Mouse (Mus musculus) colon, adult 2 months (tissue): ENCODE measurements around the gene Tmem9b. TPM values are rescaled to one million over a fixed set of nuclear protein-coding genes. Genes with fewer than 3 reads are reported as not detected.

ENCODE experiments used
- polyA plus RNA-seq: library from polyadenylated mRNA; depleted of rRNA; stranded (reverse); fragments of >200 nt; gene quantifications from 2 replicates; pipeline ENCODE4 v1.2.3, GENCODE M21; 2012; rRNA removed

The Tmem9b gene
- polyA plus RNA-seq = 42.9 and 54.3 TPM in 2 replicates

DNA sequence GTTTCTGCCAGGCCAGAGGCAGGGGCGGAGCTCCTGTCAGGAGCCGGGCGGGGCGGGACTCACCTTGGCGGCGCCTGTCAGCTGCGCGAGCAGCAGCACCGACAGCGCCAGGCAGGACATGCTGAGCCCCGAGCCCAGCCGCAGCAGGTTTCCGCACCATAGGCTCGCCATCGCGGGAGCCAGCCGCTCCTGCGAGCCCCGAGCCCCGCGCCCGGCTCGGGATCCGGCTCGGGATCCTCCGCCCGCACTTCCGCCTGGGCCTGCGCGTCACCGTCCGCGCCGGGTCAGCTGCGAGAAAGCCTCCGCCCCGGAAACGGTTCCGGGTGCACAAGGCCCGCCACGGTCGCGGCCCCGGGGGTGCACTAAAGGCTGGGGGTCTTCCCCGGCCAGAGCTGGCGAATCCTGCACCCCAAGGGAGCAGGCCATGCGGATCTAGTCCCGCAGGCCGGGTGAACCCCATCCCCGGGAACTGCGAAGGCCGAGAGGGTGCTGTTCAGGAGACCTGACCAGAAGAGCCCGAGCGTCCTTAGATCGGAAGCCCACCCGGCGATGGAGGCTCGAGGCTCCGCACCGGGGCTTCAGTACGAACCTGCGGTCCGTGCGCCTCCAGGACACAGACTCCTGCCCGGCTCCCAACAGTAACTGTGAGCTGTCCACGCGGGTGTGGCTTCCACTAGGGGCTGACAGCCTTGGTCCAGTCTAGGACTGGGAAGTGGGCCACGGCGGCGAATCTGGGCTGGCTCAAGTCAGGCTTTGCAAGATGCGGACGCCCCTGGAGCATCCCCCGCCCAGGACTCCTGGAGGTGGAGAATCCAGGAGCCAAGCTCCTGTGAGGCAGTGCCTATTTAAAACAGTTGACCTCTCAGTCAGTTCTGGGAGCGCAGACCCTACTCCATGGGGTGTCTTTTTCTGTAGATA lies at the start of gene Tmem9b:
TSS of gene Tmem9b (minus strand) at position 868 of the 918 bp plus-strand sequence.

GRCm38 (mm10) chr7:109781470-109782203 lies 29.0 kb upstream of the Tmem9b start, which contains the start of gene Nrip3:
Gene Nrip3, minus strand, starts transcription at chr7:109782025.

GRCm38 (mm10) chr7:109731626-109732025 lies 21.0 kb downstream of the Tmem9b start, which contains the start of gene Ascl3:
Gene Ascl3, minus strand, starts transcription at chr7:109731726.

DNA sequence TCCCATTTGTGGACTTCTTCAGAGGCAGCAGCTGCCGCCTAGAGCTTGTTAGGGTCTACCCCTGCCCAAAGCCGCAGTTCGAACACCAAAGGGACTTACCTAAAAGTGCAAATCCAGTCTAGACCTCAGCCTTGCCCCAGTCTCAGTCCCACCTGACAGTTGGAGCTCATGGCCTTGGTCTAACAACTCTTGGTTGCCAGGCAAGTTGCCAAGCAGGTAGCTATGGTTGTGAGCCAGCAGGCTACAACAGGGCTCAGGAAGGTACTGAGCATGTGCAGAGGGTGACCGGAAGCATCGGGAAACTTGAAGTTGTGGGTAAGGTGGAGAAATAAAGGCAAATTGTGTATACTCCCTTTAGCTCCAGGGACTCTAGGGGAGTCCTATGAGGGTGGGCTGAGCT lies 29.0 kb downstream of the Tmem9b start, which contains the start of gene BC051019:
TSS of gene BC051019 (minus strand) at position 154 of the 400 bp plus-strand sequence.

GRCm38 (mm10) chr7:109703190-109704015 lies 49.3 kb downstream of the Tmem9b start, which contains the start of the genes St5 and Akip1:
Gene St5, minus strand, starts transcription at chr7:109703605.
Gene Akip1, plus strand, starts transcription at chr7:109703690.

Other genes with a start within 250 kb of the Tmem9b start
- 0.07 TPM in 2 replicates for gene Trim66, start 244.7 kb downstream of the Tmem9b start, polyA plus RNA-seq
- gene Rpl27a, start 233.7 kb downstream of the Tmem9b start, polyA plus RNA-seq = 369 and 454 TPM in 2 replicates
- 46.7 and 55.8 TPM in 2 replicates for gene St5, start 49.3 kb downstream of the Tmem9b start, polyA plus RNA-seq
- 8.2 and 9.3 TPM in 2 replicates for gene Akip1, start 49.2 kb downstream of the Tmem9b start, polyA plus RNA-seq
- 0.51 and 0.95 TPM in 2 replicates for gene BC051019, start 29.0 kb downstream of the Tmem9b start, polyA plus RNA-seq
- gene Ascl3, start 21.1 kb downstream of the Tmem9b start, polyA plus RNA-seq = 0.56 and 0.61 TPM in 2 replicates
- 0.09 and 0.17 TPM in 2 replicates for gene Nrip3, start 29.1 kb upstream of the Tmem9b start, polyA plus RNA-seq
- gene Scube2, start 112.8 kb upstream of the Tmem9b start, polyA plus RNA-seq = 2.2 and 2.4 TPM in 2 replicates
- 27.3 and 29.3 TPM in 2 replicates for gene Dennd5a, start 207.6 kb upstream of the Tmem9b start, polyA plus RNA-seq
- gene Tmem41b, start 234.1 kb upstream of the Tmem9b start, polyA plus RNA-seq = 27.6 and 27.7 TPM in 2 replicates